Mouse (Mus musculus) liver, adult (tissue): Measurements from ENCODE around the gene Kif3a.

Experiments used
- GATA4 ChIP-seq: IDR thresholded peaks from 2 replicates; pipeline ENCODE4 v1.6.1; 2014; ENCODE audit warnings: mild to moderate bottlenecking, low read length; ENCODE audit not compliant: insufficient replicate concordance

Kif3a gene

DNA sequence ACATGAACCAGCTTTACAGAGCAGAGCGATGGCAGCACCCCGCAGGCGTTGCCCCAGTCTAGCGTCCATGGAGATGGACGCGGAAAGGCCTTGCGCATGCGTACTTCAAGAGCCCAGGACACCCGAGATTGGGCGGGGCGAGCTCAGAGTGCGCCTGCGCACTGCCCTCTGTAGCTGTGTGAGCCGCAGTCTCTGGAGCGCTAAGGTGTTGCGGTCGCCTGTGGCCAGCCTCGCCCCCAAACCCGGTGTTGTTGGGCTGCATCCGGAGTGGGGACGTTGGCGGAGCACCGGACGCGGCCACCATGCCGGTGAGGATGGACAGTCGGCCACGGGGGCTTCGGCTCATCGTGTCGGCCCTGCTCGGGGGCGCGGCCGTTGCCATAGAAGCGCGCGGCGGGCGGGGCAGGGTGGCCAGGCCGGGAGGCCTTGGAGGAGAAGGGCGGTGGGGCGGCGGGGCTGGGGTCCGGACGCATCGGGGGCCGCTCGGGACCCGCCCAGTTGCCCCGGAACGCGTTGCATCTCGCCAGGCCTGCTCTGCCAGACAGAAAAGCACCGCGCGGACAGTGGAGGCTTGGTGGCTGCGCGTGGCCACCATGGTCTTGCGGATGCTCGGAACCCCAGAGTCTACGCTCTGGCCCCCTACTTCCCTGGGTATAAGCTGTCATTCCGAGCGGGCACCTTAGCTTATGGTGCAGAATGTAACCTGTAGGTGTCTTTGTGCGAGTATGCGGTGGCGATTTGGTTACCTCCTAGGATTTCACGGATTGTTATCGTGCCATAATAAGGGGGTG is at the start of gene Kif3a:
Gene Kif3a, plus strand, starts transcription at position 156 of the 791 bp plus-strand sequence.
- TF ChIP-seq GATA4: no peak

DNA sequence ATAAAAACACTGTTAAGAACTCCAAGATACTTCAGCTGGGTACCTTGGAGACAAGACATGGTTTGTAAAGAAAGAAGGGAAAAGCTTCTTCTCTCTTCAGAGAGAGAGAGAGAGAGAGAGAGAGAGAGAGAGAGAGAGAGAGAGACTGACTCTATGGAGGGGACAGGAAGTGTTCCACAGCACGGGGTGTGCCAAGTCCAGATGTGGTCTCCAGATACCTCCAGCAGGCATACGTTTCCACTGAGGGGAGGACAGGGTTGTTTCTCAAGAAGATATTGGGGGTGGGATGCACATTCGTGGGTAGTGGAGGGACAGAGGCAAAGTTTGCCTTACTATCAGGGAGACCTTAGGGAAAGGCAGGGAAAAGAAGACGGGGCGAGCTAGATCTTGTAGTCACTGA is 48.4 kb upstream of the Kif3a start:
- TF ChIP-seq GATA4: no peak

DNA sequence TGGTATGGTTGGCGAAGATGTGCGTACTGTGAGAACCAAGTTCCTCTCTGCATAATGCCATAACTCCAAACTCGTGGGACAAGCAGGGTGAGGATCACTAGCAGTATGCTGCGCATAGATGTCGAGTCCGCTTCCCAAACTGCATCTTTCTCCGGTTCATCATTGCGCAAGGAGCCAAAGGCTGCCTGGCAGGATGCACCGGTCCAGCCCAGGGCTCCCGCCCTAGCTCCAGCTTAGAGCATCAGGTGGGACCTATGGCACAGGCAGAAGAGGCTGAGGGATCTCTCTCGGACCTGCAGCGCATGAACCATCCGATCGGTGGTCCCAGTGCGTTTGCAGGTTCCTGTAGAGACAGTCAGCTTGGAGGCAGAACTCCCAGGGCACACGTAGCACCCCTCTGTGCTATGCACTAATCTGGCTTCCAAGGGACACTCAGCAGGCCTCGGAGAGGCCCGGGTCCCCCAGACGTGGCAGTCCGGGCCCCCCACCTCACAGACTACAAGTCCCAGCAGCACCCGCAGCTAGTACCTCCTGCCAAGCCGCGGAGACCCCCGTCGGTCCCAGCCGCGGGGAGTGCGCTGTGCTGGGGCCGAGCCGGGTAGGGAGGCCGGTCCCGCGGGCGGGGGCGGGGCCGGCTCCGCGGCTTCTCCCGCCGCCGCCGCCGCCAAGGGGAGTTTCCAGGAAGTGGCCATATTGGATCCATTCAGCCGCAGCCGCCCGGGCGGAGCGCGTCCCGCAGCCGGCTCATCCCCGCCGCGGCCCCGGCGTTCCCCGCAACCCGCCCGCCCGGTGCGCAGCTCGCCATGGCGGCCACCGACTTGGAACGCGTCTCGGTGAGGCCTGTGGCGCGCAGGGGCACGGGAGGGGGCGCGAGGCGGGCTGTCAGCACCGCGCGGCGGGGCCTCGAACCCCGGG is 47.7 kb upstream of the Kif3a start, which contains the start of gene Sept8:
Gene Sept8, plus strand, starts transcription at position 51 of the 915 bp plus-strand sequence.
- TF ChIP-seq GATA4: no peak

DNA sequence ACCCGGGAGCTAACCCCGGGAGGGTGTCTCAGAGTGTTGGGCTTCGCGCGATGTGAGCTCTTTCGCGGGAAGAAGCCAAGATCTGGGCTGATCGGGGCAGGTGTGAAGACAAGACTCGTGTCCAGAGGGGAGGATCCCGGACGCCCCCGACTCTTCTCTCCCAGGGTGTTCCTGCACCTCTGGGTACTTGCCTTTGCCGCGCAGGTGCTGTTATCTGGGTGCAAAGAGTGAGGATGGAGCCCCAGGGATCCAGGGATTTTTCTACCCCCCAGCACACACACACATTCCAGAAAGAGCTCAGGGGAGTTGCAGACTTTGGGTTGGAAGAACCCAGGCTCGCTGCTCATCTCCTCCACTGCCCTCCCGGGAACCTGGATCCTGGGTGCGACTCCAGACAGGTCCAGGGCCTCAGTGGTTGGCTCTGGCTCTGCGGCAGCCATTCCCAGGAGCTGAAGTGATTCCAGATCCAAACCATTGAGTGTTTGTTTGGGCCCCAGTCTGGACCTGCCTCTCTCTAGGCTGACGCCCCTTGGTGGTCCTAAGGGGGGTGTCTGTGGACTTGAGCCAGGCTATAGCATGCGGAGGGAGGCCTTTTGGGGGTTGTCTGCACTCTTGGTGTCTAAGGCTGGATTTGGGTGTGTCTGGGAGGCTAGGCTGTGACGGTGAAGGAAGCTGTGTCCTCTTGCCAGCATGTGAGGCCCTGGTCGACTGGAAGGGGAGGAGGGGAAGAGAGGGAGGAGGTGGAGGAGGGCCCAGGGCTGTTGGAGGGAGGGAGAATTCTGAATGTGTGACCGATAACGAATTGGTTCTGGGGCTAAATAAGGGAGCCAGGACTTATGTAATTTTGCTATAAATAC is 46.8 kb upstream of the Kif3a start:
- no peak for TF ChIP-seq GATA4

DNA sequence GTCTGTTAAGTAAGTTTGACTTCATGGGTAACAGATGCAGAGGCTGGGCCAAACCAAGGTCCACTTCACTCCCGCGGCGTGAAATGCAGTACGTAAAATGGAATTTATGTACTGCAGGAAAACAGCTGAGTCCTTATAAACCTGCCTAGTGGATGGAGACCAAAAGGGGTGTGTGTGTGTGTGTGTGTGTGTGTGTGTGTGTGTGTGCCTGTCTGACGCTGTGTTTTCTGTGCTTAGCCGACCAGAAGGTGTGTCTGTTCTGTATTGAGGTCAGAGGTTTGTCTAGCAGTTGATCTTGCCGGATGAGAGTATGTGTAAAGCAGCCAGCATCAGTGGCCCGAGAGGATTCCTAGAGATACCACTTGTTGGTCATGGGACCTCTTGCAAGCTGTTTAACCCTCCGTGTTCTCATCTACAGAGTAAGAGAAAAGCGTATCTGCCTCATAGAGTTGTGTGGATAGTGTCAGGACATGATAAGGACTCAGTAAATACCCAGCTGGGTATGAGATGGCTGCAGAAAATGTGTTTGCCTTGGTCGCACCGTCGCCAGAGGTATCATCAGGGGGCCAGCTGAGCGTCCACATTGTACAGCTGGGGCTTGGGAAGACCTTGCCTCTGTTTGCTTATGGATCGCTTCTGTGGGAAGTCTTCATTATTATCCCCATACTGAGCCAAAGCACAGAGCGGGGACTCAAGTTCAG is 45.9 kb upstream of the Kif3a start:
- TF ChIP-seq GATA4: no peak

DNA sequence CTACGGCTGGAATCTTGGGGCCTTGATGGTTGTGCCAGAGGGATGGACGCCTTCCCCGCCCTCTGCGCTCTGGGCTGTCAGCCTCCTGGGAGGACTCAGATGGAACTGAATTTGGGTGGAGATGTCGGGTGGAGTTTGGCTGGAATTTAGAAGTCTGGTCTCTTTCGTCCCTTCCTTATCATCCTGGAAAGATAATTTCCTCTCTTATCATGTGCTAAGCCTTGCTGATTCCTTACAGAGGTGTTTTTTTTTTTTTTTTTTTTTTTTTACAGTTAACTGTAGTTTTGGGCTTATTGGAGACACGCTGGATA is 45.4 kb upstream of the Kif3a start:
- TF ChIP-seq GATA4: no peak

DNA sequence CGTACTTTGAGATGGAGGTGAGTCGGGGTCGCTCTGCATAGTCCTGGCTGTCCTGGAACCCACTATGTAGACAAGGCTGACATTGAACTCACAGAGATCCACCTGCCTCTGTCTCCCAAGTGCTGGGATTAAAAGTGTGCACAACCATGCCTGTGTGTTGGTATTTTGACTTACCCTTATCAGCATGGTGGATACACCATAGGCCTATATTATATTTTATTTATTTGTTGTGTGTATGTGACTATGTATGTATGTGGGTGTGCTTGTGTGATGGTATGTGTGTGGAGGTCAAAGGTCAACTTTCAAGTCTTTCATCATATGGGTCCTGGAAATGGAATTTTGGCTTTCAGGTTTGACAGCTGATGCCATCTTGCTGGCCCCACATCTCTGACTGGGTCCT is 44.8 kb upstream of the Kif3a start:
- no peak for TF ChIP-seq GATA4

DNA sequence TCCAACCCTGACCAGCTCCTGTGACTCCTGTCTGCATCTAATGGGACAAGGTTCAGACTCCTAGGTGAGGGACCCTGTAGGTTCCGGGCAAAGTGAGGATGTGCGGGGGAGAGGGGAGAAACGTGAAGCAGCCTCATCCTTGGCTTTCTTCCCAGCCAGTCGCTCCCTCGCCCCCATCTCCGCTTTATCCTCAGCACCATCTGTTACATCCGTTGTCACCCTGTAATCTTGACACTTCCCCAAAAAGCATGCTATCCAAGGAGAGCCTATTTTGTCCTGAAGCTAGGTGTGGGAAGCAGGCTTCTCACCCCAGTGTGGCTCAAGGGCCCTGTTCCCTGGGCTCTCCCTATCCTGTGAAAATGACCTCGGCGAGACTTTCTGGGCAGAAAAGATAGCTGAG is 44.2 kb upstream of the Kif3a start:
- no peak for TF ChIP-seq GATA4

DNA sequence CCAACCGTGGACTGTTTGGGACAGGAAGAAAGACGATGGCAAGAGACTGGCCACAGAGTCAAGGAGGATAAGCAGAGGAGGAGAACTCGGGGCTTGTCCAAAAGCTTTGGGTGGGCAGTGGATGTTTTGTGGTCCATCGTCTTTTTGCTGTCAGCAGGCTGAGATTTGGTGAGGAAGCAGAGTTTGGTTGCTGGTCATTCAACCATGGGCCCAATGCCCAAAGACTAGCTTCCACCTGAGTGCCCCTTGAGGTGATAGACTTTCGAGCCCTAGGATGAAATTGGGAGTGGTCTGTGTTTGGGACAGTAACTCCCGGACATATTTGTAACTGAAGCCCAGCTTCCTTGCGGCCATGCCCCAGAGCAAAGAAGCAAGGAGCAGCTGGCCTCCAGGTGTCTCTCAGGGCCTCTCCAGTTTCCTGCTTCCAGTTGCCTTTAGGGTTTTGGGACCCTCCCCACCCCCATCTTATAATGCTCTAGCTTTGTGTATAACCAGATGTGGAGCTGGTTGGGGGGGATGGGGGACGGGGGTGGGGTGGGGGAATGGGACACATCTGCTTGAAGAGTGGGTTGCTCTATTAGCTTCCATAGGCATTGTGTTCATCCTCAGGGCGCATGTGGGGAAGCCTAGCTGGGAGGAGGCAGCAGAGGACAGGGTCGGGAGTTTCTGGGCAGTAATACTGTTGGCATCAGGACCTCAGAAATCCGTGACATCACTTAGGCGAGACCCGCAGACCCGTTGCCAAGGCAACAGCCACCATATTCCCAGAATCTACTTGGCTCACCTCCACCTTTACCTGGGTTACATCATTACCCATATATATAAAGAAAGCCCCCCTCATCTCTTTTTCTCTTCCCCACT is 43.4 kb upstream of the Kif3a start:
- TF ChIP-seq GATA4: no peak

DNA sequence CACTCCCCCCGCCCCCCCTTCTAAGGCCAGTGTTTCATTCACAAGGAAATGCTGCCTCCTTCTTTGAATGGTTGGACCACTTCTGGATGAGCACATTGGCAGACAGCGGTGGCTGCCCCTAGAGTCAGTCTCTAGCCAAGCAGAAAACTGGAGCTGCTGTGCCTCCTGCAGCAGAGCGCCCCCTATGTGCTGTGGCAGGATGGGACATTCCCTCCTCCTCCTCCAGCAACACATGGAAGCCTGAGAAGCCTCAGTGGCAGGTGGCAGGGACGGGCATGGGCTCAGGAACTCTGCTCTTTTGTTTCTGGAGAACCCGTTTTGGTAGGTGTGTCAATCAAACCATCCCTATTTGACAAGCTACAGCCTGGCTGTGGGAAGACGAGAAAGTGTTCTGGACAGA is 42.3 kb upstream of the Kif3a start:
- no peak for TF ChIP-seq GATA4

DNA sequence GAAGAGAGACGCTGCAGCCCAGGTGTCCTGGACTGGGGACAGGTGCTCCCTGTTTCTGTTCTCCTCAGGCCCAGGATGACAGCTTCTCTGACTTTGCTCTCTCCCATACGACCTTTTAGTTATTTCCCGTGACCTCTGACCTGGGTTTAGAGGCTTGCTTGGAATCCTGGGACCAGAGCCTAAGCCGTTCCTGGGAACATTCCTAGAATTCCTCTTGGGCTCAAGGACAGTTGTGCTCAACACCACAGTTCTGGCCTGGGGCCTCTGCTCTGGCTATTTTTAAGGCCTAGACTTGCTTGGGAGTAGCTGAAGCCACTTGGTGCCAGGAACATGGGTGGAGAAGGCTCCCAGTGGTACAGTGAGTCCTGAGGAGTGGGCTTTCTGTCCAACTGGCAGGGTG is 41.7 kb upstream of the Kif3a start:
- TF ChIP-seq GATA4: no peak

DNA sequence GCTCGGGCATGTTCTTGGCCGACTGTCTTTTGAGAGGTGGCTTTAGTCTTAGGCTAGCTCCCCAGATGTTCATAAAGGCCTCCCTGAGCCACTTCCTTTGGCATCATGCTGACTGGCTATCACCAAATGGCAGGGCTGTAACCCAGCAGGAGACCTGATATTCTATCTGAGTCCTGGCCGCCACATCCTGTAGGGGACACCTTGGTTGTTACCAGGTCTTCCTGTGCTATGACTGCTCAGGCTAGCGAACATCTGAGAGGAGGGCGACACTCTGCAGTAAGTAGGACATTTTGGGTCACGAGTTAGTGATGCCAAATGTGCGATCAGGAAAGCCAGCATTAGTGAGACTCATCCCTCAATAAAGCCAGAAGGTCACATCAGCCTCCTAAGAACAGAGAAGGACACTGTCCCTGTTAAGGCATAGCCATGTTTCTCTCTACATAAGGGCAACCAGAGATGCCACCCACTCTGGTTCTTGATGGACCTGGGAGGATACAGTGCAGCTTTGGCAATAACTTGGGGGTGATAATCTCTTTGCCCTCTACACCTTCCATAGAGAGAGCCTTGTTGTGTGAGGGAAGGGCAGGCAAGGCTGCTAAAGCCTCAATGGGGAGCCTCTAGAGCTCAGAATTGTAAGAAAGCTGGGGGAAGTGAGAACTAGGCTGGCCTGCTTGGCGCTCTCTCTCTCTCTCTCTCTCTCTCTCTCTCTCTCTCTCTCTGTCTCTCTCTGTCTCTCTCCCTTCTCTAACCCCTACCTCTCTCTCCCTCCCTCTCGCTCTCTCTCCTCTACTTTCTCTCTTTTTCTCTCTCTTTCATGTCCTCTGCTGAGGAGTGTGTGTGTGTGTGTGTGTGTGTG is 38.6 kb upstream of the Kif3a start:
- TF ChIP-seq GATA4: no peak

DNA sequence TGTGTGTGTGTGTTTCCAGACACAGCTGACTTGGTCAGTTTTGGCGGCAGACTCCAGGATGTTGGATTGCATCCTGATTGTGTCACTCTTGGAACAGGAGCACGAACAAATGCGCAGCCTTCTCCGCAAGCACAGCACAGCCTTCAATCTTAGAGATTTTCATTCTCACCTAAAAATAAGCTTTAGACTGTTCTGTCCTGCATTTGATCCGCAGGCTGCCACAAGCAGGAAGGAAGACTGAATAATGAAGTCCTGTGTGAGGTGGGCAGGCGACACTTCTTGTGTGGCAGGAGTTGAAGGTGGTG is 38.0 kb upstream of the Kif3a start:
- TF ChIP-seq GATA4: no peak
